Mouse (Mus musculus): Measurements from ENCODE around the gene Fam163a. TPM values are rescaled to one million over a fixed set of nuclear protein-coding genes. Genes with fewer than 3 reads are reported as not detected.
"Not testable (repeated sequence)": the region's sequence is repeated elsewhere in the genome, so short reads cannot be mapped to it uniquely, and the experiment has no call there.

The Fam163a gene
- total RNA-seq, 1 experiment from 2014 or later: 14.1 TPM

GRCm38 (mm10) chr1:156077655-156078054 is 127.2 kb downstream of the Fam163a start:
- no peak for DNase-seq

GRCm38 (mm10) chr1:156076474-156076873 is 128.4 kb downstream of the Fam163a start:
- no peak for DNase-seq

- DNase-seq: peak; percentile 28
These were observed 130.3 kb downstream of the Fam163a start for GRCm38 (mm10) chr1:156074575-156074974.

GRCm38 (mm10) chr1:156073169-156073821 is 131.5 kb downstream of the Fam163a start:
- DNase-seq: no peak

GRCm38 (mm10) chr1:156070106-156070505 is 134.7 kb downstream of the Fam163a start:
- no peak for DNase-seq

GRCm38 (mm10) chr1:156066133-156066532 is 138.7 kb downstream of the Fam163a start:
- no peak for DNase-seq

- no peak for DNase-seq
These were observed 142.6 kb downstream of the Fam163a start for GRCm38 (mm10) chr1:156062193-156062592.

- DNase-seq: no peak
These were observed 146.6 kb downstream of the Fam163a start for GRCm38 (mm10) chr1:156058207-156058606.

- DNase-seq: no peak
These were observed 158.1 kb downstream of the Fam163a start for GRCm38 (mm10) chr1:156046688-156047087.

- no peak for DNase-seq
These were observed 160.6 kb downstream of the Fam163a start for GRCm38 (mm10) chr1:156044211-156044611.

- DNase-seq: no peak
These were observed 161.8 kb downstream of the Fam163a start for GRCm38 (mm10) chr1:156043027-156043426.

GRCm38 (mm10) chr1:156042481-156042880 is 162.3 kb downstream of the Fam163a start:
- no peak for DNase-seq

GRCm38 (mm10) chr1:156041451-156042241 is 163.2 kb downstream of the Fam163a start:
- no peak for DNase-seq

- peak; percentile 93 for DNase-seq
These were observed 164.0 kb downstream of the Fam163a start for GRCm38 (mm10) chr1:156040731-156041401.

- DNase-seq: not testable (repeated sequence)
These were observed 164.8 kb downstream of the Fam163a start for GRCm38 (mm10) chr1:156039989-156040388.

- DNase-seq: peak; percentile 22
These were observed 167.7 kb downstream of the Fam163a start for GRCm38 (mm10) chr1:156037144-156037583.

- peak; percentile 96 for DNase-seq
These were observed 168.7 kb downstream of the Fam163a start, which contains the start of gene Tor1aip1 for GRCm38 (mm10) chr1:156035930-156036737. Gene Tor1aip1 (minus strand): TSS chr1:156036480.

GRCm38 (mm10) chr1:156035269-156035929 is 169.4 kb downstream of the Fam163a start, which contains the start of gene Tor1aip2:
Gene Tor1aip2 (plus strand): TSS chr1:156035403.
- DNase-seq: peak; percentile 81

- DNase-seq: no peak
These were observed 170.2 kb downstream of the Fam163a start for GRCm38 (mm10) chr1:156034661-156035060.

- no peak for DNase-seq
These were observed 170.9 kb downstream of the Fam163a start for GRCm38 (mm10) chr1:156033921-156034320.

GRCm38 (mm10) chr1:156028340-156028975 is 176.4 kb downstream of the Fam163a start:
- DNase-seq: no peak

Data from adrenal gland, postnatal 25 days (tissue).